Mouse (Mus musculus): Measurements from ENCODE around the gene Olfr308.

GRCm38 (mm10) chr7:86321323-86321722, 4.1 kb downstream of the Olfr308 start:
- TF ChIP-seq CTCF (IDR thresholded peaks at IDR 0.05; ENCODE audit: borderline replicate concordance, insufficient read depth, low read length), result no peak
- TF ChIP-seq POLR2A (IDR thresholded peaks at IDR 0.05; ENCODE audit: low read depth, low read length), result no peak

All from embryonic fibroblast, embryonic 13.5 days (primary cell).